Mouse (Mus musculus) testis, adult 2 months (tissue): Measurements from ENCODE around the gene Tfr2.

ENCODE experiments used
- CTCF ChIP-seq: fragments of 200-500 bp; IDR thresholded peaks from 2 replicates; pipeline ENCODE4 v1.5.1; 2012; ENCODE audit warnings: low read depth, mild to moderate bottlenecking, inconsistent platforms, low read length, moderate library complexity; ENCODE audit not compliant: control insufficient read depth, insufficient read depth, insufficient replicate concordance
- POLR2A ChIP-seq: fragments of 200-500 bp; IDR thresholded peaks from 2 replicates; pipeline ENCODE4 v1.6.1; 2012; ENCODE audit warnings: low read depth, mild to moderate bottlenecking, inconsistent platforms, low read length, moderate library complexity; ENCODE audit not compliant: control insufficient read depth

- TF ChIP-seq POLR2A (no peak), CTCF (no peak)
Measured at GRCm38 (mm10) chr5:137570181-137570580, 541 bp downstream of the Tfr2 start.
